Mouse (Mus musculus) small intestine, adult 2 months (tissue): ENCODE results near the gene Slc45a3. TPM values are rescaled to one million over a fixed set of nuclear protein-coding genes. Genes with fewer than 3 reads are reported as not detected.

ENCODE experiments used
- H3K27ac ChIP-seq: fragments of 200-500 bp; 2 replicates; pipeline ENCODE4 v1.5.1; 2012; ENCODE audit warnings: low read depth, low read length, control low read depth, inconsistent platforms; ENCODE audit not compliant: insufficient read depth
- H3K27me3 ChIP-seq: fragments of 200-500 bp; 2 replicates; pipeline ENCODE4 v1.6.1; 2012; ENCODE audit warnings: mild to moderate bottlenecking, moderate library complexity, low read length, inconsistent platforms; ENCODE audit not compliant: control insufficient read depth, insufficient read depth
- H3K36me3 ChIP-seq: fragments of 200-500 bp; 2 replicates; pipeline ENCODE4 v1.6.1; 2012; ENCODE audit warnings: mild to moderate bottlenecking, low read length, control low read depth, inconsistent platforms; ENCODE audit not compliant: control insufficient read depth, insufficient read depth
- H3K4me1 ChIP-seq: fragments of 200-500 bp; 2 replicates; pipeline ENCODE4 v1.6.1; 2012; ENCODE audit warnings: low read length, inconsistent platforms, mixed read lengths; ENCODE audit not compliant: control insufficient read depth, insufficient read depth, insufficient read length
- H3K4me3 ChIP-seq: fragments of 200-500 bp; 2 replicates; pipeline ENCODE4 v1.5.1; 2012; ENCODE audit warnings: low read depth, mild to moderate bottlenecking, control low read depth, inconsistent platforms, low read length, moderate library complexity
- CTCF ChIP-seq: fragments of 200-500 bp; IDR thresholded peaks from 2 replicates; pipeline ENCODE4 v1.5.1; 2012; ENCODE audit warnings: low read depth, mild to moderate bottlenecking, control low read depth, inconsistent platforms, low read length, moderate library complexity, mixed read lengths; ENCODE audit not compliant: insufficient replicate concordance, insufficient read length; ENCODE audit errors: extremely low read depth
- POLR2A ChIP-seq: fragments of 200-500 bp; IDR thresholded peaks from 2 replicates; pipeline ENCODE4 v1.6.1; 2012; ENCODE audit warnings: low read depth, mild to moderate bottlenecking, control low read depth, inconsistent platforms, low read length, moderate library complexity
- WGBS: fragments of 180-500 bp; shearing (Covaris S2); methylation state at CpG from one replicate; pipeline ENCODE4 v1.1.7; 2018; 5-methylcytosine and 5-hydroxymethylcytosine counted together
- polyA plus RNA-seq: library from polyadenylated mRNA; depleted of rRNA; stranded (reverse); fragments of >200 nt; gene quantifications from 2 replicates; pipeline ENCODE4 v1.2.3, GENCODE M21; 2012

Gene Slc45a3
- polyA plus RNA-seq, 1 experiment, result 2.1 TPM

DNA sequence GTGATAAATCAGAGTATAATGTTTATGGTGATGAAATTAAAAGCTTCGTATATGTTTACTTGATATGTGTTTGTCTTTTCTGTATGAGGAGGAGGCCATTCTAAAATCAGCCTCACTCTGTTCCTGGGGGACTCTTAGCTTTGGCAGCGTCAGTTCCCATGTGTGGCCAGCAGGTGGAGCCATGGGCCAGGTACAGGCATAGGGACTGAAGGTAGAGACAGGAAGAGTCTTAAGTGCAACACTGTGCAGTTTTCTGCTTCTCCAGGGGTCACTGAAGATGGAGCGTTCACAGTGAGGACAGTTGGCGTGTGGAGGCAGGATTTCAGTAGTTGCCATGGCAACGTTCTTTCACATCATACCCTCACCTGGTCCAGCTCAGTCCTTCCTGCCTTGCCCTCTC lies 20.1 kb downstream of the Slc45a3 start:
- WGBS, result 10% methylated on average over 5 of the region's 5 CpGs
- H3K36me3 ChIP-seq, result no peaks in the 10 kb centered on the region
- H3K27ac ChIP-seq, result no peak overlapping the region
- no peak overlapping the region for H3K4me3 ChIP-seq
- no peaks in the 10 kb centered on the region for H3K27me3 ChIP-seq
- H3K4me1 ChIP-seq, result no peaks in the 10 kb centered on the region
- TF ChIP-seq POLR2A (no peak), CTCF (peak; percentile 95; the same call in 1 of the 2 replicates)

DNA sequence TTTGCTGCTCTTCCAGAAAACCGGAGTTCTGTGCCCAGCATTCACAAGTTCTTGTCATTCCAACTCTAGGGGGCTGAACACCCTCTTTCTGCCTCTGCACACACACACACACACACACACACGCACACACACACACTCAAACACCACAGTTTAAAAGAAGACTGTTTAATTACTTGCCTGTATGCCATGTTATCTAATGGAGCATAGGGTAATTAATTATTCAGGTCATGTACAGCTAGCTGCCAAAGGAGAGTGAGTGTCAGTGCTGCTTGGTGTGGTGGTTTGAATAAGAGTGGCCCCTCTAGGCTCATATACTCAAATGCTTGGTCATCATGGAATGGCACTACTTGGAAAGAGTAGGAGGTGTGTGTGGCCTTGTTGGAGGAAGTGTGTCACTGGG lies 21.0 kb downstream of the Slc45a3 start:
- no peak overlapping the region for H3K27ac ChIP-seq
- WGBS, result 71% methylated on average over 2 of the region's 2 CpGs
- H3K4me3 ChIP-seq, result no peak overlapping the region
- TF ChIP-seq CTCF, result no peak
- TF ChIP-seq POLR2A, result no peak
- no peaks in the 10 kb centered on the region for H3K36me3 ChIP-seq
- no peaks in the 10 kb centered on the region for H3K27me3 ChIP-seq
- no peaks in the 10 kb centered on the region for H3K4me1 ChIP-seq

DNA sequence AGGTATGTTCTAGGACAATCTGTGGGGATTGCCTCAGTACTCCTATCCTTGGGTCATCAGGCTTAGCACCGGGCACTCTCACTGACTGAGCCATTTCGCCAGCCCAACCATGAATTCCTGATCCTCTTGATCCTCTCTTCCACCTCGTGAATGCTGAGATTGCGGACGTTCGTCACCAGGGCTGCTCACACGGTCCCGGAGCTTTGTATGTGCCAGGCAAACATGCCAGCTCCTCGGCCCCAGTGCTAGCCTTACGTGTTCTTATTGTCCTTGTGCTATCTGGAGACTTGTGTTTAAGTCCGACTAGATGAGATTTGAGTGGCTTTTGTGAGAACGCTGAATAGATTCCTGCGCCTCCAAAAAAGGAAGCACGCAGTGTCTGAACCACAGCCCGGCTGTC lies 24.7 kb downstream of the Slc45a3 start:
- Histone ChIP-seq H3K4me3 (no peak overlapping the region), H3K27ac (no peak overlapping the region), H3K4me1 (peaks cover 7% of the 10 kb centered on the region; the same call in 1 of the 2 replicates), H3K36me3 (no peaks in the 10 kb centered on the region), H3K27me3 (no peaks in the 10 kb centered on the region)
- TF ChIP-seq CTCF, result no peak
- TF ChIP-seq POLR2A, result no peak
- 73% methylated on average over 15 of the region's 15 CpGs for WGBS

DNA sequence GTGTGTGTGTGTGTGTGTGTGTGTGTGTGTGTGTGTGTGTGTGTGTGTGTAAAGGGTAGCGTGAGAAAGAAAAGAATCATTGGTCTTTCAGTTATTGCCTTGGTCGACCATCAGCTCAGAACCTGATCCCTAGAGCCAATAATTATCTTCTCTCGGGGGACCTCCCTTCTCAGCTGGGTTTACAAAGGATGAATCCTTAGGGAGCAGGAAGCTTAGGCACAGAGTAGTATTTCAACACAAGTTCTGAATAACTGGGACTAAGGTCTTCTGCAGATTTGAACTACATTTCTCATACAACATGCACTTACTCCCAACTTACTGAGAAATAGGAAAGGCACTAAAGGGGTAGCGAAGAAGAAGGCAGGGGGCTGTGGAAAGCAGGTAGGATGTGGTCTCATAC lies 26.7 kb downstream of the Slc45a3 start:
- TF ChIP-seq CTCF (no peak), POLR2A (no peak)
- Histone ChIP-seq H3K36me3 (no peaks in the 10 kb centered on the region), H3K4me3 (no peak overlapping the region), H3K27me3 (no peaks in the 10 kb centered on the region), H3K27ac (no peak overlapping the region), H3K4me1 (peaks cover 11% of the 10 kb centered on the region; the same call in 1 of the 2 replicates)
- 74% methylated on average over 4 of the region's 4 CpGs for WGBS

DNA sequence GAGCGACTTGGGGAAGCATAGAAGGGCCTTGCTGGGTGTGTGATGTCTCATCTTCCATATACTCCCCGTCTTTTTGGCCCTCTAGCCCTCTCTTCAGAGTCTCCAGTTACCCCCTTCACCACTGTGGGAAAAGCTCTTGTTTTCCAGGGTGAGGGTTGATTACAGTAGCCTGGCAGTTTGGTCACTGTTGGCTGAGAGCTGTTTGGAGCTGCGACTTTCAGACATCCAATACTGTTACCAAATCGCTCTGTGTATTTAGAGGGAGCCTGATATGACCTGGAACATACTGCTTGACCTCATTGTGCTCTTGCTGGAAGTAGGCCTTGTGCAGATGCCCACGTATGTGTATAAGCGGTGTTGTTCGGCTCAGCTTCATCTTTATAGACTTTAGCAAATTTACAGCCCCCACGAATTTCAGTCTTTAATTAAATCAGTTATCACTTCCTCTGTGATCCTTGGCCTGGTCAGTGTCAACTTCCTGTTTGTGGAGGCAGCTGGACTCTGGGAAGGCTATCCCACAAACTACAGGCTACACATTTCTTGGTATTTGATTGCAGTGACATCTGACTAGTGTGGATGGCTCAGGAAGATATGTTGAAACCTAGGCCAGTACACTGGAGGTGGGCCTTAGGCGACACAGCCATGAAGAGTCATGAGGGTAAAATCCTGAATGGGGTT lies 27.5 kb downstream of the Slc45a3 start:
- Histone ChIP-seq H3K4me1 (peaks cover 11% of the 10 kb centered on the region; the same call in 1 of the 2 replicates), H3K27me3 (no peaks in the 10 kb centered on the region), H3K27ac (no peak overlapping the region), H3K4me3 (no peak overlapping the region), H3K36me3 (no peaks in the 10 kb centered on the region)
- WGBS, result 84% methylated on average over 9 of the region's 9 CpGs
- TF ChIP-seq CTCF (no peak), POLR2A (no peak)

DNA sequence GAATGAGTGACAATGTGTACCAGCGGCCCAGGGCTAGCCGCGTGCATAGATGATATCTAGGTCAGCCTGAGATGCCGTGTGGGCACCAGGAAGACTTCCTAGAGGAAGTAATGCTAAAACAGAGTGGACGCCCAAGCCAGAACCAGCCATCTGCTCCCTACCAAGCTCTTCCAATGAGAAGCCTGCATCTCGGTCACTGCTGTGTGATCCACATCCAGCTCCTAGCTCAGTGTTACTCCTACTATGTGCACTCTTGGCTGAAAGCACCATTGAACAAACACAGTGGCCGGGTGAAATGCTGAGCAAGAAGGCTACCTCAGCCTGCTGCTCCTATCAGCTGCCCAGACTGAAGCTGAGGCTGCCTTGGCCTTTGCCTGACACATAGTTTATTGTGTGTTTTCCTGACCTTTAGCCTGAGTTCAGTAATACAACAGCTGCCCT lies 29.8 kb downstream of the Slc45a3 start:
- peak overlapping the region; percentile 37; the same call in 1 of the 2 replicates for H3K27ac ChIP-seq
- H3K27me3 ChIP-seq, result no peaks in the 10 kb centered on the region
- peaks cover 11% of the 10 kb centered on the region; the same call in 1 of the 2 replicates for H3K4me1 ChIP-seq
- H3K36me3 ChIP-seq, result no peaks in the 10 kb centered on the region
- TF ChIP-seq POLR2A, result no peak
- no peak for TF ChIP-seq CTCF
- no peak overlapping the region for H3K4me3 ChIP-seq
- WGBS, result 53% methylated on average over 7 of the region's 7 CpGs

DNA sequence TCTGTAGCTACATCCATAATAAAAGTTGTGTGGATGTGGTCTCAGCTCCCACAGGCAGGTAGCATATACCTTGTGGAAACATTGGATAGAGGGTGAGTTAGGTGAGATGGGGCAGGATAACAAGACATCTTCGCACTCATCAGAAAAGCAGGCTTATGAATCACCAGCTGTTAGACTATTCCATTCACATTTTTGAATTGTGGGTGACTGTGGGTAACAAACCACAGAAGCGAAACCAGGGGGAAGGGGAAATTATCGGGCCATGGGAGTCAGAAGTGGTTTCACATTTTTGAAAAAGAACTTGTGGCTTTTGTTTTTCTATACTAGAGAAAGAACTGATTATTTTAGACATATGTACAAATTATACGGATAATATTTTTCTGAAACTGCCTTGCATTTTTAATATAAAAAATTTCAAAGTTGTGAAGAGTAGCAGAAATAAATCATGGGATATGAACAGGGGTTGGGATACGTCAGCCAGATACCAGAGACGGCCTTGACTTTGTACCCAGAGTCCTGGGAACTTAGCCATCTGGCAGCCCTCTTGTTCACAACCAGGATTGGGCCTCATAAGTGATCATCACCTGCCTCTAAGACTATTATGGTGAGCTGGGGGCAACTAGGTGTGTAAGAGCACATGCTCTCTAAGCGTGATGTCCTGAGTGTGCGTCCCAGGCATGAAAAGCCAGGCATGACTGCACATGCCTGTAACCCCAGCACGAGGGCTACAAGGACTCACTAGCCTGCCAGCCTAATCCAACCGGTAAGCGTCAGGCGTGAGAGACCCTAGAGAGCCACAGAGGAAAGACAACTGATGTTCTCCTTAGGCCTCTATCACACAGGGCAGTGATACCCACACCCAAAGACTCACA lies 30.6 kb downstream of the Slc45a3 start:
- Histone ChIP-seq H3K27me3 (no peaks in the 10 kb centered on the region), H3K4me1 (peaks cover 11% of the 10 kb centered on the region; the same call in 1 of the 2 replicates), H3K27ac (0 out of 2 replicates have a peak overlapping the region, but pooled peaks have one; percentile 3), H3K4me3 (no peak overlapping the region), H3K36me3 (no peaks in the 10 kb centered on the region)
- 69% methylated on average over 12 of the region's 12 CpGs for WGBS
- TF ChIP-seq CTCF, result no peak
- TF ChIP-seq POLR2A, result no peak
